Mouse (Mus musculus) thymus, postnatal 14 days (tissue): ENCODE data around the gene I0C0044D17Rik.
"Not testable (repeated sequence)": the region's sequence is repeated elsewhere in the genome, so short reads cannot be mapped to it uniquely, and the experiment has no call there.

Experiments used
- DNase-seq: peaks from one replicate; pipeline ENCODE4 v3.0.0; 2021

I0C0044D17Rik gene

GRCm38 (mm10) chr4:98823740-98824139 is at the start of gene I0C0044D17Rik:
TSS of gene I0C0044D17Rik (minus strand) at chr4:98823840.
- DNase-seq, result not testable (repeated sequence)

DNA sequence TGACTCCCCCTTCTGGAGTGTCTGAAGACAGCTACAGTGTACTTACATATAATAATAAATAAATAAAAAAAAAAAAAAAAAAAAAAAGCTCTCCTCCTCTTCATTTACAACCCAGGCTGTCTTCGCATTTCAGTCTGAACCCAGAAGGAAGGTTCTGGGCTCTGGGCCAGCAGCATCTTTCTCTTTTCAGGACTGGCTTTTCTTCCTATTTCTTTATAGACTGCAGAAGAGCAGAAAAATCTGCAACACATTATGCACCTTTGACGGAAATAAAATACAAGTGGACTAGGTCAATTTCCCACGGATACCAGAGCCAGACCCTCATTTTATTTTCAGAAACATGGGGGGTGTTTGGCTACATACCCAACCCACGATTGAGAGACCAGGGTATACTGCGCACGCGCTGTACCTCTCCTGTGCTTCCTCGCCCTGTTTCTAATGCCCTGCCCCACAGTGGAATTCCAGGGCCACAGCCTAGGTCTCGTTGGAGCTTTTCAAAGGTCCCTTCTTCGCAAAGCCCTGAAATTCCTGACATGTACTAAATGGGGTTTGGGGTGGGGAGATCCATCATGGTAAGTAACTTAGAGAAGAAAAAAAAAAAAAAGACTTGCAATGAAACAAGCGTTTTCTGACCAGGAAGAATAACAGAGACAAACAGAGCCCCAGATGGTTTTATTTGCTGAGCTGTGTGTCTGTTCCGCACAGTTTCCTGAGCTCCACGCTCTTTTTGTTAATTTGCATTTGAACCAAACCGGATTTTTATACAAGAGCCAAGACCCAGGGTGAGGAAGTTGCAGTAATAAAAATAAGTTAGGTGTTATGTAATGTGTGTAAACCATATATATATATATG is 42.0 kb upstream of the I0C0044D17Rik start:
- DNase-seq, result no peak

GRCm38 (mm10) chr4:98864546-98864945 is 40.9 kb upstream of the I0C0044D17Rik start:
- DNase-seq, result no peak

DNA sequence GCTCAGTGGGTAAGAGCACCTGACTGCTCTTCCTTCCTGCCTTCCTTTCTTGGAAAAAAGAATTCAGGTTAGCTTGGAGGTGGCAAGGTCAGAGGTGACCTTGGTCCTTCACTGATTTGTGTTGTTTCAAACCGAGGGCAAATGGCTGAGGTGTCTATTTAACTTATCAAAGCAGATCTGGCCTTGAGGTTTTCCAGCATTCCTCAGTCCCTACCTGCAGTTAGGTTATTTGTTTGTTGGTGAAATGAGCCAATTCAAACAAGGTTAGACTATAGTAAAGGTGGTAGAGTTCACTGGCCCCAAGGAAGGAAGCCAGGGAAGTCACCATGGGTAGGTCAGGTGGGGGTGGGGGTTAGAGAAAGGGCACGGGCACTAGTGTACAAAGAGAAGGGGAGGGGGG is 40.5 kb upstream of the I0C0044D17Rik start:
- DNase-seq, result no peak

DNA sequence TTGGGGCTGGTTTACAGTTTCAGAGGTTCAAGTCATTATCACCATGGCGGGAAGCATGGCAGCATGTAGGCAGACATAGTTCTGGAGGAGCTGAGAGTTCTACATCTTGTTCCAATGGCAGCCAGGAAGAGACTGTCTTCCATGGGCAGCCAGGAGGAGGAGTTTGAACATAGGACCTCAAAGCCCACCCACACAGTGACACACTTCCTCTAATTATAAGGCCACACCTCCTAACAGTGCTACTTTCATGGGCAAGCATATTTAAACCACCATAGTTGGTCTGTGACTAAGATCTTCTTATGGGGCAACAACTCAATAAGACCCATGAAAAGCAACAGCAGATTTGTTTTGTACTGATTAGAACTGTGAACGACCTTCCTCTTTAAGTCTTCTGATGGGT is 39.8 kb upstream of the I0C0044D17Rik start:
- no peak for DNase-seq

DNA sequence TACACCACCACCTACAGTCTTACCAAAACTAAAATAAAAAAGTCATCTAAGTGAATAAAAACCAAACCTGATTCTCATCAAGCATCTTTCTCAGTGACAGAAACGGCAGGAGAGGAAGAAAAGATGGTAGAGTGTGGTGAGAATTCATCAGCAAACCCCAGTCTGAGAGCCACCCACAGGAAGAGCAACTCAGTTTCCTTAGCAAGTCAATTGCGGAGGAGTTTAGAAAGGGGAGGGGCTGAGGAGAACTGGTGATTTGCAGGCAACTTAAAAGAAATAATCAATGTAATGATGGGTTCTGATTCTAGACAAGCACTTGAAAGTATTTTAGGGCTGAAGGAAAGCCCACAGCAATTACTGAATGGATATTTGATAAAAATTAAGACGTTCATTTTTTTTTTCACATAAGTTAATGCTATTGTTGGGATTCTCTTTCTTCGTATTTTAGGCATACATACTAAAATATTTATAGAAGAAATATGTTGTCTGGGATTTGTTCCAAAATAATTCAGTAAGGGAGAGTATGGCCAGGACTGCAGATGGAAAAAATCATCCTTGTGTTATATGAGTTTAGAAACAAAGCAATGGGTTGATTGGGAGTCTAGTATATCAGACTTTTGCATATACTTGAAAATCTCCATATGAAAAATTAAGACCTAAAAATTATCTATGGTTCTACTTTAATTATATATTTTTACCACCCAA is 34.7 kb upstream of the I0C0044D17Rik start:
- no peak for DNase-seq

- no peak for DNase-seq
Observed at GRCm38 (mm10) chr4:98857037-98857648, 33.5 kb upstream of the I0C0044D17Rik start.

GRCm38 (mm10) chr4:98853926-98854325 is 30.3 kb upstream of the I0C0044D17Rik start:
- no peak for DNase-seq

DNA sequence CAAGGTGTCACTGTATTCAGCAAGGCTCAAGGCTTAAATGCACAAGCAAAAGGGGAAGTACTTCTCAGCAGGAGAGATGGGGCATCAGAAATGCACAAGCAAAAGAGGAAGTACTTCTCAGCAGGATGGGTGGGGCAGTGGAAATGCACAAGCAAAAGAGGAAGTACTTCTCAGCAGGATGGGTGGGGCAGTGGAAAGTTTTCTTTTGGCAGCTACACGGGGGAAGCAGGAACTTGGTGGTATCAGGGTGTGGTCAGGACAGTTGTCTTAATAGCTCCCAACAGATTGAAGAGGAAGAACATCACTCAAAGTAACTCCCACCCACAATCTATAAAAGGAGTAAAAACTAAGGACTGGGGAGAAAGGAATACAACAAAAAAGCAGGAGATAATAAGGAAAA is 26.8 kb upstream of the I0C0044D17Rik start:
- DNase-seq, result not testable (repeated sequence)

DNA sequence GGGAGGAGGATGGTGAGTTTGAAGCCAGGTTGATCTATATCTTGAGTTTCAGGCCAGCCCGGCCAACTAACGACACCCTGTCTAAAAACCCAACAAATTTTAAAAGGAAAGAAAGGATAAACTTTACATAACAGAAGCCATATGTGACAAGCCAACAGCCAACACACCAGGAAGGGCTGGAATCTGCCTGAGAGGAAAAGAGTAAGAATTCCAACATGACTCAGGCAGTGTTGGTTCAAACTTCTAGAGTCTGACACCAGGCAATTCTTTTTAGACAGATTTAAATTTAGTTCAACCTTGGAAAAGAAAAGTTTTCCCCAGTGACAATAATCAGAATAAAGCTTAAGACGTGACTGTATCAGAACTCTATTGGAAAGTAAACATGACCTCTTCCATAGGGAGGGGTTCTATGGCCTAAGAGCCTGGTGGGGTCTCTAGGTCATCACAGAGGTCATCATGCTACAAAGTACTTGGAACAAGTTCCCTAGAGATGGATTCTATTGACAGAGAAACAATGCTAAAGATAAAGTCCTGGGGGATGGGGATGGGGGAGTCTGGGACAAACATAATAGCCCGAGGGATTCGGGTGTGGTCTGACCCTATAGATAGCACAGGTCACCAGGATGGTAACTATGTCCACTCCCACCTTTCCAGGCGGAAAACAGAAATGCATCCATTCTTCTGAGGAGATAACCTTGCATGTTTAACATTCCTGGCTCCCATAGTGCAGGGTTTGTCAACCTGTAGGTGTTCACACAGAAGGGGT is 23.7 kb upstream of the I0C0044D17Rik start:
- DNase-seq, result no peak

GRCm38 (mm10) chr4:98846396-98846795 is 22.8 kb upstream of the I0C0044D17Rik start:
- DNase-seq, result no peak

- no peak for DNase-seq
Observed at GRCm38 (mm10) chr4:98845687-98846125, 22.1 kb upstream of the I0C0044D17Rik start.

GRCm38 (mm10) chr4:98845201-98845600 is 21.6 kb upstream of the I0C0044D17Rik start:
- DNase-seq, result no peak

GRCm38 (mm10) chr4:98843906-98844597 is 20.4 kb upstream of the I0C0044D17Rik start:
- no peak for DNase-seq

GRCm38 (mm10) chr4:98841251-98841650 is 17.6 kb upstream of the I0C0044D17Rik start:
- DNase-seq, result not testable (repeated sequence)

GRCm38 (mm10) chr4:98840526-98840925 is 16.9 kb upstream of the I0C0044D17Rik start:
- DNase-seq, result no peak

- DNase-seq, result no peak
Observed at GRCm38 (mm10) chr4:98838913-98839312, 15.3 kb upstream of the I0C0044D17Rik start.

DNA sequence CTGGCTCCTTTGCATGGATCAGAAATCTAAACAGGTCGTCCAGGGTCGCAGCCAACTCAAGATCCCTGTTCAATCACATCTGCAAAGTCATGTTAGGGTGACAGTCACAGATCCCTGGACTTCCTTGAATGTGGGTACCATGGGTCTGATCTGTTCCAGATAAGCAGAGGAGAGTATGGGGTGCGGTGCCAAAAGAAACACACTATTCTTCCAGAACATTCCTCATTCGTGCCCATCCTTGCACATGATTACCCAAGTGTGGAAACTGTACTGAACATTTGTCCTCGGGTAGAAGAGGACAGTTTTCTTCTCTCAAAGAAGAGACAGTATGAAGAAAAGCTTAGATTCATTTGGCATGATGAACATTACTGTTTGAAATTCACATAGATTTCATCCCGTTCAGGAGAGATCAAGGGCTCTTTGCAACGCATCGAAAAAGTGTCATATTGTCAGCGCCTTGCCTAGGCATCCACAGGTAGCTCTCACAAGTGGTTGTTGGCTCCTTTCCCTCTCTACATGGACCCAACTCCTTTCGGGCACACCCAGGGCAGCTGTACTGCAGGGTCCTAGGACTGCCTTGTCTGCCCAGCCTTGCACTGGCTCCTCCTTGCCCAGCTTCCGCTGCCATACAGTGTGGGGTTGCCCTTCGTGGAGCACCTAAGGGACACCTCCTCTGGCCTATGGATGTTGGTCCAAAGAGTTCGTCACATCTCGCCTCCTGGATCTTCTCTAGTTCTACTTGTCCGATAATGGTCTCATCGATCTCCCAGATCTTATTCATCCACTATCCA is 14.3 kb upstream of the I0C0044D17Rik start:
- DNase-seq, result no peak

- peak; percentile 26 for DNase-seq
Observed at GRCm38 (mm10) chr4:98836519-98836918, 12.9 kb upstream of the I0C0044D17Rik start.

GRCm38 (mm10) chr4:98834782-98835181 is 11.1 kb upstream of the I0C0044D17Rik start:
- DNase-seq, result no peak

GRCm38 (mm10) chr4:98831726-98832125 is 8.1 kb upstream of the I0C0044D17Rik start:
- DNase-seq, result no peak
